Mouse (Mus musculus): ENCODE measurements around the gene Zbtb20. TPM values are rescaled to one million over a fixed set of nuclear protein-coding genes. Genes with fewer than 3 reads are reported as not detected.

Zbtb20 gene
- polyA plus RNA-seq, 1 experiment from 2014 or later: 21.8 TPM

- no peak overlapping the region for H3K9ac ChIP-seq (ENCODE audit: low read length)
- no peaks in the 10 kb centered on the region for H3K27me3 ChIP-seq (ENCODE audit: control insufficient read depth, insufficient read depth, low read depth, low read length)
- no peak overlapping the region for H3K4me2 ChIP-seq (ENCODE audit: low read depth, low read length)
- H3K4me1 ChIP-seq (replicated peaks; ENCODE audit: control insufficient read depth, insufficient read depth, low read length): peaks cover 8% of the 10 kb centered on the region; the same call in 1 of the 2 replicates
- H3K9me3 ChIP-seq (ENCODE audit: control insufficient read depth, low read length): no peaks in the 10 kb centered on the region
- H3K4me3 ChIP-seq (ENCODE audit: low read length): no peak overlapping the region
- ATAC-seq (ENCODE audit: low read depth): no peak
- no peaks in the 10 kb centered on the region for H3K36me3 ChIP-seq (ENCODE audit: control insufficient read depth, insufficient read depth, low read length)
- no peak overlapping the region for H3K27ac ChIP-seq (ENCODE audit: low read length)
Measured at GRCm38 (mm10) chr16:43234249-43234648, 358.6 kb downstream of the Zbtb20 start.

GRCm38 (mm10) chr16:43235317-43235716, 359.6 kb downstream of the Zbtb20 start:
- H3K4me3 ChIP-seq (ENCODE audit: low read length): peak overlapping the region; percentile 34
- peak overlapping the region; percentile 50 for H3K4me2 ChIP-seq (ENCODE audit: low read depth, low read length)
- WGBS: 48% methylated on average over 7 of the region's 7 CpGs
- H3K4me1 ChIP-seq (replicated peaks; ENCODE audit: control insufficient read depth, insufficient read depth, low read length): peaks cover 8% of the 10 kb centered on the region; the same call in 1 of the 2 replicates
- H3K9ac ChIP-seq (ENCODE audit: low read length): 0 out of 2 replicates have a peak overlapping the region, but pooled peaks have one; percentile 8
- peak; percentile 88 for ATAC-seq (ENCODE audit: low read depth)
- H3K27ac ChIP-seq (ENCODE audit: low read length): peak overlapping the region; percentile 38
- no peaks in the 10 kb centered on the region for H3K9me3 ChIP-seq (ENCODE audit: control insufficient read depth, low read length)
- H3K27me3 ChIP-seq (ENCODE audit: control insufficient read depth, insufficient read depth, low read depth, low read length): no peaks in the 10 kb centered on the region
- H3K36me3 ChIP-seq (ENCODE audit: control insufficient read depth, insufficient read depth, low read length): no peaks in the 10 kb centered on the region

GRCm38 (mm10) chr16:43235721-43236159, 360.1 kb downstream of the Zbtb20 start:
- Histone ChIP-seq H3K9ac (ENCODE audit: low read length) (no peak overlapping the region), H3K4me2 (ENCODE audit: low read depth, low read length) (peak overlapping the region; percentile 50), H3K4me1 (replicated peaks; ENCODE audit: control insufficient read depth, insufficient read depth, low read length) (peaks cover 8% of the 10 kb centered on the region; the same call in 1 of the 2 replicates), H3K4me3 (ENCODE audit: low read length) (peak overlapping the region; percentile 34), H3K27me3 (ENCODE audit: control insufficient read depth, insufficient read depth, low read depth, low read length) (no peaks in the 10 kb centered on the region), H3K27ac (ENCODE audit: low read length) (peak overlapping the region; percentile 38), H3K9me3 (ENCODE audit: control insufficient read depth, low read length) (no peaks in the 10 kb centered on the region), H3K36me3 (ENCODE audit: control insufficient read depth, insufficient read depth, low read length) (no peaks in the 10 kb centered on the region)
- WGBS: 28% methylated on average over 8 of the region's 8 CpGs
- ATAC-seq (ENCODE audit: low read depth): no peak

- Histone ChIP-seq H3K4me2 (ENCODE audit: low read depth, low read length) (no peak overlapping the region), H3K9me3 (ENCODE audit: control insufficient read depth, low read length) (no peaks in the 10 kb centered on the region), H3K4me1 (replicated peaks; ENCODE audit: control insufficient read depth, insufficient read depth, low read length) (peaks cover 8% of the 10 kb centered on the region; the same call in 1 of the 2 replicates), H3K27ac (ENCODE audit: low read length) (no peak overlapping the region), H3K4me3 (ENCODE audit: low read length) (no peak overlapping the region), H3K27me3 (ENCODE audit: control insufficient read depth, insufficient read depth, low read depth, low read length) (no peaks in the 10 kb centered on the region), H3K9ac (ENCODE audit: low read length) (no peak overlapping the region), H3K36me3 (ENCODE audit: control insufficient read depth, insufficient read depth, low read length) (no peaks in the 10 kb centered on the region)
- ATAC-seq (ENCODE audit: low read depth): no peak
- 67% methylated on average over 2 of the region's 2 CpGs for WGBS
Measured at GRCm38 (mm10) chr16:43237551-43237950, 361.9 kb downstream of the Zbtb20 start.

GRCm38 (mm10) chr16:43247026-43247425, 371.3 kb downstream of the Zbtb20 start:
- no peaks in the 10 kb centered on the region for H3K27me3 ChIP-seq (ENCODE audit: control insufficient read depth, insufficient read depth, low read depth, low read length)
- no peak for ATAC-seq (ENCODE audit: low read depth)

GRCm38 (mm10) chr16:43253077-43253476, 377.4 kb downstream of the Zbtb20 start:
- ATAC-seq (ENCODE audit: low read depth): no peak
- Histone ChIP-seq H3K36me3 (ENCODE audit: control insufficient read depth, insufficient read depth, low read length) (no peaks in the 10 kb centered on the region), H3K4me2 (ENCODE audit: low read depth, low read length) (no peak overlapping the region), H3K4me1 (replicated peaks; ENCODE audit: control insufficient read depth, insufficient read depth, low read length) (no peaks in the 10 kb centered on the region), H3K9me3 (ENCODE audit: control insufficient read depth, low read length) (no peaks in the 10 kb centered on the region), H3K27ac (ENCODE audit: low read length) (no peak overlapping the region), H3K9ac (ENCODE audit: low read length) (no peak overlapping the region), H3K27me3 (ENCODE audit: control insufficient read depth, insufficient read depth, low read depth, low read length) (no peaks in the 10 kb centered on the region), H3K4me3 (ENCODE audit: low read length) (no peak overlapping the region)
- 22% methylated on average over 2 of the region's 2 CpGs for WGBS

More at GRCm38 (mm10) chr16:43247026-43247425, 371.3 kb downstream of the Zbtb20 start:
- Histone ChIP-seq H3K36me3 (ENCODE audit: control insufficient read depth, insufficient read depth, low read length) (no peaks in the 10 kb centered on the region), H3K9me3 (ENCODE audit: control insufficient read depth, low read length) (no peaks in the 10 kb centered on the region), H3K9ac (ENCODE audit: low read length) (no peak overlapping the region), H3K27ac (ENCODE audit: low read length) (no peak overlapping the region), H3K4me3 (ENCODE audit: low read length) (no peak overlapping the region), H3K4me2 (ENCODE audit: low read depth, low read length) (no peak overlapping the region), H3K4me1 (replicated peaks; ENCODE audit: control insufficient read depth, insufficient read depth, low read length) (no peaks in the 10 kb centered on the region)
- 60% methylated on average over 5 of the region's 5 CpGs for WGBS

GRCm38 (mm10) chr16:43253746-43254145, 378.1 kb downstream of the Zbtb20 start:
- no peaks in the 10 kb centered on the region for H3K4me1 ChIP-seq (replicated peaks; ENCODE audit: control insufficient read depth, insufficient read depth, low read length)
- ATAC-seq (ENCODE audit: low read depth): no peak
- H3K36me3 ChIP-seq (ENCODE audit: control insufficient read depth, insufficient read depth, low read length): no peaks in the 10 kb centered on the region
- no peaks in the 10 kb centered on the region for H3K9me3 ChIP-seq (ENCODE audit: control insufficient read depth, low read length)
- WGBS: 92% methylated on average over 4 of the region's 4 CpGs
- H3K27ac ChIP-seq (ENCODE audit: low read length): no peak overlapping the region
- no peak overlapping the region for H3K4me2 ChIP-seq (ENCODE audit: low read depth, low read length)
- H3K4me3 ChIP-seq (ENCODE audit: low read length): no peak overlapping the region
- no peak overlapping the region for H3K9ac ChIP-seq (ENCODE audit: low read length)
- no peaks in the 10 kb centered on the region for H3K27me3 ChIP-seq (ENCODE audit: control insufficient read depth, insufficient read depth, low read depth, low read length)

- Histone ChIP-seq H3K27ac (ENCODE audit: low read length) (no peak overlapping the region), H3K9me3 (ENCODE audit: control insufficient read depth, low read length) (no peaks in the 10 kb centered on the region), H3K9ac (ENCODE audit: low read length) (no peak overlapping the region), H3K4me1 (replicated peaks; ENCODE audit: control insufficient read depth, insufficient read depth, low read length) (no peaks in the 10 kb centered on the region), H3K36me3 (ENCODE audit: control insufficient read depth, insufficient read depth, low read length) (no peaks in the 10 kb centered on the region), H3K4me2 (ENCODE audit: low read depth, low read length) (no peak overlapping the region), H3K27me3 (ENCODE audit: control insufficient read depth, insufficient read depth, low read depth, low read length) (no peaks in the 10 kb centered on the region), H3K4me3 (ENCODE audit: low read length) (no peak overlapping the region)
- 82% methylated on average over 3 of the region's 3 CpGs for WGBS
- ATAC-seq (ENCODE audit: low read depth): no peak
Measured at GRCm38 (mm10) chr16:43256191-43256899, 380.7 kb downstream of the Zbtb20 start.

- 65% methylated on average over 1 of the region's 1 CpGs for WGBS
- Histone ChIP-seq H3K27ac (ENCODE audit: low read length) (no peak overlapping the region), H3K4me1 (replicated peaks; ENCODE audit: control insufficient read depth, insufficient read depth, low read length) (no peaks in the 10 kb centered on the region), H3K27me3 (ENCODE audit: control insufficient read depth, insufficient read depth, low read depth, low read length) (no peaks in the 10 kb centered on the region), H3K4me2 (ENCODE audit: low read depth, low read length) (no peak overlapping the region), H3K4me3 (ENCODE audit: low read length) (no peak overlapping the region), H3K36me3 (ENCODE audit: control insufficient read depth, insufficient read depth, low read length) (no peaks in the 10 kb centered on the region), H3K9ac (ENCODE audit: low read length) (no peak overlapping the region), H3K9me3 (ENCODE audit: control insufficient read depth, low read length) (no peaks in the 10 kb centered on the region)
- ATAC-seq (ENCODE audit: low read depth): no peak
Measured at GRCm38 (mm10) chr16:43256900-43257281, 381.2 kb downstream of the Zbtb20 start.

All from lung, embryonic 16.5 days (tissue).